ENCODE assay signal across 29 mouse cellular contexts in the genomic region with DNA sequence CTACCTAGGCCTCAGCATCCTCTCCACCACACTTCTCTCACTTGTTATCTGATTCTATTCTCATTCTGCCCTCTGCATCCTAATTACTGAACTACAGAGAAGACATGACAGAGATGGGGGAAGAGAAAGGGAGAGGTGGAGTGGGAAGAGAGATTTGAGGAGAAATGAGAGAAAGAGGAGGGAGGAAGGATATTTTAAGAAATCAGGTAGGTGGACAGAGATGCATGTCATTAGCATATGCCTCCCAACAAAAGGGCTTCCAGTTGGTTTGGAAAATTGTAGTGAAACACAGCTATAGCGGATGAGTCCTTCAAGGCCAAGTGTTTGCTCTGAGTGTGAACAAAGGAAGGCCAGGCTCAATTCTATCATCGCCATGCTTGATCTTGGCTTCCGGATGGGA.
"Had no signal": no experiment of that assay in that cellular context is flagged by ENCODE, and none has a peak within 500 bp of the region (broad histone marks: within the 10 kb centered on the region; RNA-seq: fewer than 3 reads in every experiment).

No protein-coding gene starts in this region.

- H3K4me1 ChIP-seq: limb, embryonic 10.5 days; limb, embryonic 12.5 days; limb, embryonic 15.5 days; liver, embryonic 12.5 days; liver, embryonic 13.5 days; liver, embryonic 15.5 days; lung, embryonic 15.5 days; megakaryocyte, embryonic 14.5 days; midbrain, embryonic 10.5 days; midbrain, embryonic 12.5 days; midbrain, embryonic 13.5 days; midbrain, embryonic 15.5 days had no signal

- H3K27ac ChIP-seq: limb, embryonic 10.5 days; limb, embryonic 12.5 days; limb, embryonic 13.5 days; limb, embryonic 15.5 days; liver, embryonic 12.5 days; liver, embryonic 13.5 days; liver, embryonic 14.5 days; liver, embryonic 15.5 days; lung, embryonic 15.5 days; macrophage; midbrain, embryonic 10.5 days; midbrain, embryonic 12.5 days; midbrain, embryonic 13.5 days; midbrain, embryonic 15.5 days had no signal

- H3K9me3 ChIP-seq: limb, embryonic 10.5 days; limb, embryonic 12.5 days; limb, embryonic 13.5 days; limb, embryonic 15.5 days; liver, embryonic 12.5 days; liver, embryonic 13.5 days; liver, embryonic 15.5 days; lung, embryonic 15.5 days; megakaryocyte, embryonic 14.5 days; midbrain, embryonic 10.5 days; midbrain, embryonic 12.5 days; midbrain, embryonic 13.5 days; midbrain, embryonic 15.5 days had no signal

- ATAC-seq: liver, embryonic 12.5 days; liver, postnatal 0 days; lung, postnatal 0 days; midbrain, embryonic 13.5 days; midbrain, embryonic 15.5 days; midbrain, embryonic 16.5 days had no signal

- DNase-seq: left cerebral cortex, postnatal 4 days; liver; liver, embryonic 13.5 days; liver, postnatal 0 days; lung, adult 18-20 months; lung, adult 2 months; lung, embryonic 14.5 days; lung, postnatal 10 days; lung, postnatal 14 days; lung, postnatal 36 days; lung, postnatal 4 days; midbrain, embryonic 14.5 days had no signal

- H3K36me3 ChIP-seq: limb, embryonic 10.5 days; limb, embryonic 12.5 days; limb, embryonic 13.5 days; limb, embryonic 15.5 days; liver, embryonic 12.5 days; liver, embryonic 13.5 days; liver, embryonic 15.5 days; lung, embryonic 15.5 days; midbrain, embryonic 10.5 days; midbrain, embryonic 12.5 days; midbrain, embryonic 13.5 days; midbrain, embryonic 15.5 days had no signal

- H3K4me3 ChIP-seq: limb, embryonic 10.5 days; limb, embryonic 12.5 days; limb, embryonic 13.5 days; limb, embryonic 15.5 days; liver, embryonic 12.5 days; liver, embryonic 13.5 days; liver, embryonic 15.5 days; lung, embryonic 15.5 days; megakaryocyte, embryonic 14.5 days; midbrain, embryonic 10.5 days; midbrain, embryonic 12.5 days; midbrain, embryonic 13.5 days; midbrain, embryonic 15.5 days; myocyte had no signal

- H3K27me3 ChIP-seq: limb, embryonic 12.5 days; limb, embryonic 13.5 days; limb, embryonic 15.5 days; liver, embryonic 12.5 days; liver, embryonic 13.5 days; liver, embryonic 15.5 days; lung, embryonic 15.5 days; midbrain, embryonic 12.5 days; midbrain, embryonic 13.5 days; midbrain, embryonic 15.5 days had no signal
